Mouse (Mus musculus) bone marrow, adult 2 months (tissue): ENCODE data around the gene Xpr1.

ENCODE experiments used
- CTCF ChIP-seq: fragments of 200-500 bp; IDR thresholded peaks from 2 replicates; pipeline ENCODE4 v1.5.1; 2011; ENCODE audit warnings: low read length, control low read depth; ENCODE audit not compliant: control insufficient read depth, insufficient read depth
- POLR2A ChIP-seq: fragments of 200-500 bp; IDR thresholded peaks from 2 replicates; pipeline ENCODE4 v1.6.1; 2011; ENCODE audit warnings: low read depth, mild to moderate bottlenecking, control low read depth, low read length, borderline replicate concordance; ENCODE audit not compliant: control insufficient read depth

- TF ChIP-seq POLR2A: no peak
- TF ChIP-seq CTCF: no peak
These were observed 142.2 kb downstream of the Xpr1 start for GRCm38 (mm10) chr1:155274976-155275375.
